Mouse (Mus musculus): ENCODE measurements around the gene Srebf1. TPM values are rescaled to one million over a fixed set of nuclear protein-coding genes. Genes with fewer than 3 reads are reported as not detected.
A peak's percentile ranks its signal among the peaks of the same experiment; 100 is the strongest.

Srebf1 gene
- polyA plus RNA-seq (2015; fragmentation: Nextera tagmentation; extraction: Ambion mirVana): 65.9 and 74.3 TPM in 2 replicates

GRCm38 (mm10) chr11:60222469-60223236, at the start of gene Srebf1:
TSS of gene Srebf1 (minus strand) at chr11:60222581.
- Histone ChIP-seq H3K9ac (ENCODE audit: low read length) (peak within 1 kb of the TSS; percentile 66), H3K9me3 (ENCODE audit: control insufficient read depth, low read length) (no peaks in the 10 kb centered on the region), H3K4me1 (replicated peaks; ENCODE audit: control insufficient read depth, insufficient read depth, low read length) (peaks cover 28% of the 10 kb centered on the region), H3K27me3 (ENCODE audit: control insufficient read depth, insufficient read depth, low read depth, low read length) (no peaks in the 10 kb centered on the region), H3K4me2 (ENCODE audit: low read depth, low read length) (peak within 1 kb of the TSS; percentile 91), H3K36me3 (ENCODE audit: control insufficient read depth, insufficient read depth, low read length) (peaks cover 3% of the 10 kb centered on the region; the same call in 1 of the 2 replicates), H3K27ac (ENCODE audit: low read length) (peak within 1 kb of the TSS; percentile 72), H3K4me3 (ENCODE audit: low read length) (peak within 1 kb of the TSS; percentile 53)
- WGBS: 3% methylated on average over 46 of the region's 46 CpGs
- peak; percentile 64 for ATAC-seq (ENCODE audit: low read depth)

GRCm38 (mm10) chr11:60268563-60268962, 46.2 kb upstream of the Srebf1 start:
- H3K27ac ChIP-seq (ENCODE audit: low read length): peak overlapping the region; percentile 60
- peak; percentile 37; the same call in 1 of the 2 replicates for ATAC-seq (ENCODE audit: low read depth)

GRCm38 (mm10) chr11:60265271-60265985, 43.0 kb upstream of the Srebf1 start:
- no peak overlapping the region for H3K27ac ChIP-seq (ENCODE audit: low read length)
- no peaks in the 10 kb centered on the region for H3K9me3 ChIP-seq (ENCODE audit: control insufficient read depth, low read length)
- no peaks in the 10 kb centered on the region for H3K4me1 ChIP-seq (replicated peaks; ENCODE audit: control insufficient read depth, insufficient read depth, low read length)
- H3K27me3 ChIP-seq (ENCODE audit: control insufficient read depth, insufficient read depth, low read depth, low read length): no peaks in the 10 kb centered on the region
- no peak for ATAC-seq (ENCODE audit: low read depth)
- H3K36me3 ChIP-seq (ENCODE audit: control insufficient read depth, insufficient read depth, low read length): no peaks in the 10 kb centered on the region
- no peak overlapping the region for H3K4me3 ChIP-seq (ENCODE audit: low read length)
- no peak overlapping the region for H3K4me2 ChIP-seq (ENCODE audit: low read depth, low read length)
- H3K9ac ChIP-seq (ENCODE audit: low read length): no peak overlapping the region
- WGBS: 72% methylated on average over 4 of the region's 4 CpGs

More at GRCm38 (mm10) chr11:60268563-60268962, 46.2 kb upstream of the Srebf1 start:
- H3K4me1 ChIP-seq (replicated peaks; ENCODE audit: control insufficient read depth, insufficient read depth, low read length): peaks cover 6% of the 10 kb centered on the region
- no peak overlapping the region for H3K9ac ChIP-seq (ENCODE audit: low read length)
- no peaks in the 10 kb centered on the region for H3K9me3 ChIP-seq (ENCODE audit: control insufficient read depth, low read length)
- WGBS: 48% methylated on average over 3 of the region's 3 CpGs
- no peak overlapping the region for H3K4me2 ChIP-seq (ENCODE audit: low read depth, low read length)
- H3K4me3 ChIP-seq (ENCODE audit: low read length): no peak overlapping the region
- no peaks in the 10 kb centered on the region for H3K36me3 ChIP-seq (ENCODE audit: control insufficient read depth, insufficient read depth, low read length)
- H3K27me3 ChIP-seq (ENCODE audit: control insufficient read depth, insufficient read depth, low read depth, low read length): no peaks in the 10 kb centered on the region

GRCm38 (mm10) chr11:60264651-60265050, 42.3 kb upstream of the Srebf1 start:
- ATAC-seq (ENCODE audit: low read depth): no peak
- WGBS: 78% methylated on average over 1 of the region's 1 CpGs
- no peak overlapping the region for H3K4me2 ChIP-seq (ENCODE audit: low read depth, low read length)

GRCm38 (mm10) chr11:60262396-60262795, 40.0 kb upstream of the Srebf1 start:
- no peaks in the 10 kb centered on the region for H3K9me3 ChIP-seq (ENCODE audit: control insufficient read depth, low read length)
- no peak overlapping the region for H3K9ac ChIP-seq (ENCODE audit: low read length)
- no peak for ATAC-seq (ENCODE audit: low read depth)
- H3K27me3 ChIP-seq (ENCODE audit: control insufficient read depth, insufficient read depth, low read depth, low read length): no peaks in the 10 kb centered on the region
- no peak overlapping the region for H3K27ac ChIP-seq (ENCODE audit: low read length)
- no peaks in the 10 kb centered on the region for H3K4me1 ChIP-seq (replicated peaks; ENCODE audit: control insufficient read depth, insufficient read depth, low read length)
- peaks cover 6% of the 10 kb centered on the region; the same call in 1 of the 2 replicates for H3K36me3 ChIP-seq (ENCODE audit: control insufficient read depth, insufficient read depth, low read length)
- H3K4me3 ChIP-seq (ENCODE audit: low read length): no peak overlapping the region
- no peak overlapping the region for H3K4me2 ChIP-seq (ENCODE audit: low read depth, low read length)
- 92% methylated on average over 4 of the region's 4 CpGs for WGBS

More at GRCm38 (mm10) chr11:60264651-60265050, 42.3 kb upstream of the Srebf1 start:
- H3K4me1 ChIP-seq (replicated peaks; ENCODE audit: control insufficient read depth, insufficient read depth, low read length): no peaks in the 10 kb centered on the region
- H3K36me3 ChIP-seq (ENCODE audit: control insufficient read depth, insufficient read depth, low read length): no peaks in the 10 kb centered on the region
- no peak overlapping the region for H3K27ac ChIP-seq (ENCODE audit: low read length)
- H3K9ac ChIP-seq (ENCODE audit: low read length): no peak overlapping the region
- H3K27me3 ChIP-seq (ENCODE audit: control insufficient read depth, insufficient read depth, low read depth, low read length): no peaks in the 10 kb centered on the region
- no peaks in the 10 kb centered on the region for H3K9me3 ChIP-seq (ENCODE audit: control insufficient read depth, low read length)
- H3K4me3 ChIP-seq (ENCODE audit: low read length): no peak overlapping the region

GRCm38 (mm10) chr11:60260743-60261142, 38.4 kb upstream of the Srebf1 start:
- no peak for ATAC-seq (ENCODE audit: low read depth)
- no peaks in the 10 kb centered on the region for H3K27me3 ChIP-seq (ENCODE audit: control insufficient read depth, insufficient read depth, low read depth, low read length)
- H3K4me1 ChIP-seq (replicated peaks; ENCODE audit: control insufficient read depth, insufficient read depth, low read length): peaks cover 12% of the 10 kb centered on the region; the same call in 1 of the 2 replicates
- WGBS: 85% methylated on average over 3 of the region's 3 CpGs
- no peak overlapping the region for H3K4me3 ChIP-seq (ENCODE audit: low read length)
- no peak overlapping the region for H3K9ac ChIP-seq (ENCODE audit: low read length)
- H3K9me3 ChIP-seq (ENCODE audit: control insufficient read depth, low read length): no peaks in the 10 kb centered on the region
- H3K36me3 ChIP-seq (ENCODE audit: control insufficient read depth, insufficient read depth, low read length): peaks cover 6% of the 10 kb centered on the region; the same call in 1 of the 2 replicates
- H3K4me2 ChIP-seq (ENCODE audit: low read depth, low read length): no peak overlapping the region
- no peak overlapping the region for H3K27ac ChIP-seq (ENCODE audit: low read length)

- no peaks in the 10 kb centered on the region for H3K9me3 ChIP-seq (ENCODE audit: control insufficient read depth, low read length)
- ATAC-seq (ENCODE audit: low read depth): no peak
- H3K9ac ChIP-seq (ENCODE audit: low read length): no peak overlapping the region
- no peaks in the 10 kb centered on the region for H3K27me3 ChIP-seq (ENCODE audit: control insufficient read depth, insufficient read depth, low read depth, low read length)
- no peak overlapping the region for H3K4me3 ChIP-seq (ENCODE audit: low read length)
- no peak overlapping the region for H3K27ac ChIP-seq (ENCODE audit: low read length)
- WGBS: 71% methylated on average over 2 of the region's 2 CpGs
- peaks cover 12% of the 10 kb centered on the region for H3K4me1 ChIP-seq (replicated peaks; ENCODE audit: control insufficient read depth, insufficient read depth, low read length)
- peaks cover 6% of the 10 kb centered on the region; the same call in 1 of the 2 replicates for H3K36me3 ChIP-seq (ENCODE audit: control insufficient read depth, insufficient read depth, low read length)
- H3K4me2 ChIP-seq (ENCODE audit: low read depth, low read length): no peak overlapping the region
Observed at GRCm38 (mm10) chr11:60257696-60258095, 35.3 kb upstream of the Srebf1 start.

GRCm38 (mm10) chr11:60256713-60257112, 34.3 kb upstream of the Srebf1 start:
- H3K27ac ChIP-seq (ENCODE audit: low read length): peak overlapping the region; percentile 38; the same call in 1 of the 2 replicates
- peak; percentile 30; the same call in 1 of the 2 replicates for ATAC-seq (ENCODE audit: low read depth)

GRCm38 (mm10) chr11:60256176-60256681, 33.8 kb upstream of the Srebf1 start:
- ATAC-seq (ENCODE audit: low read depth): peak; percentile 63; the same call in 1 of the 2 replicates
- Histone ChIP-seq H3K9ac (ENCODE audit: low read length) (no peak overlapping the region), H3K9me3 (ENCODE audit: control insufficient read depth, low read length) (no peaks in the 10 kb centered on the region), H3K4me3 (ENCODE audit: low read length) (no peak overlapping the region), H3K27me3 (ENCODE audit: control insufficient read depth, insufficient read depth, low read depth, low read length) (no peaks in the 10 kb centered on the region), H3K4me2 (ENCODE audit: low read depth, low read length) (no peak overlapping the region), H3K27ac (ENCODE audit: low read length) (0 out of 2 replicates have a peak overlapping the region, but pooled peaks have one; percentile 4), H3K36me3 (ENCODE audit: control insufficient read depth, insufficient read depth, low read length) (peaks cover 6% of the 10 kb centered on the region; the same call in 1 of the 2 replicates), H3K4me1 (replicated peaks; ENCODE audit: control insufficient read depth, insufficient read depth, low read length) (peaks cover 23% of the 10 kb centered on the region)
- 42% methylated on average over 6 of the region's 6 CpGs for WGBS

More at GRCm38 (mm10) chr11:60256713-60257112, 34.3 kb upstream of the Srebf1 start:
- Histone ChIP-seq H3K4me2 (ENCODE audit: low read depth, low read length) (no peak overlapping the region), H3K9me3 (ENCODE audit: control insufficient read depth, low read length) (no peaks in the 10 kb centered on the region), H3K4me1 (replicated peaks; ENCODE audit: control insufficient read depth, insufficient read depth, low read length) (peaks cover 20% of the 10 kb centered on the region), H3K9ac (ENCODE audit: low read length) (no peak overlapping the region), H3K27me3 (ENCODE audit: control insufficient read depth, insufficient read depth, low read depth, low read length) (no peaks in the 10 kb centered on the region), H3K36me3 (ENCODE audit: control insufficient read depth, insufficient read depth, low read length) (peaks cover 6% of the 10 kb centered on the region; the same call in 1 of the 2 replicates), H3K4me3 (ENCODE audit: low read length) (no peak overlapping the region)
- 70% methylated on average over 9 of the region's 9 CpGs for WGBS
